Mouse (Mus musculus) kidney, postnatal 0 days (tissue): ENCODE data around the gene Scg5. TPM values are rescaled to one million over a fixed set of nuclear protein-coding genes. Genes with fewer than 3 reads are reported as not detected.
A peak's percentile ranks its signal among the peaks of the same experiment; 100 is the strongest.

Experiments
- ATAC-seq: fragments of 200-750 bp; cut with Nextera tagmentation; replicated peaks from 2 replicates; pipeline ENCODE4 v1.8.0; 2017; ENCODE audit warnings: low read depth, moderate number of reproducible peaks, moderate TSS enrichment, moderate library complexity; ENCODE audit not compliant: low FRiP score
- DNase-seq: peaks from one replicate; pipeline ENCODE4 v3.0.0-alpha.2; 2016; ENCODE audit warnings: low spot score
- H3K27ac ChIP-seq: fragments of 300-500 bp; sonication (generic); 2 replicates; pipeline ENCODE4 v1.5.1; 2014; ENCODE audit warnings: mild to moderate bottlenecking
- H3K27me3 ChIP-seq: fragments of 300-500 bp; sonication (generic); 2 replicates; pipeline ENCODE4 v1.6.1; 2014; ENCODE audit warnings: low read length, mixed read lengths; ENCODE audit not compliant: insufficient read depth
- H3K36me3 ChIP-seq: fragments of 300-500 bp; sonication (generic); 2 replicates; pipeline ENCODE4 v1.6.1; 2014; ENCODE audit warnings: low read length, mixed read lengths; ENCODE audit not compliant: insufficient read depth
- H3K4me1 ChIP-seq: fragments of 300-500 bp; sonication (generic); replicated peaks from 2 replicates; pipeline ENCODE4 v1.6.1; 2014; ENCODE audit warnings: antibody characterized with exemption, low read length, mixed read lengths; ENCODE audit not compliant: insufficient read depth
- H3K4me2 ChIP-seq: fragments of 300-500 bp; sonication (generic); 2 replicates; pipeline ENCODE4 v1.6.1; 2014; ENCODE audit warnings: mild to moderate bottlenecking, low read length, moderate library complexity, mixed read lengths
- H3K4me3 ChIP-seq: fragments of 300-500 bp; sonication (generic); replicated peaks from 2 replicates; pipeline ENCODE4 v1.5.1; 2014; ENCODE audit warnings: low read depth, low read length
- H3K9ac ChIP-seq: fragments of 300-500 bp; sonication (generic); 2 replicates; pipeline ENCODE4 v1.6.1; 2014; ENCODE audit warnings: low read depth, low read length
- H3K9me3 ChIP-seq: fragments of 300-500 bp; sonication (generic); replicated peaks from 2 replicates; pipeline ENCODE4 v1.6.1; 2016; ENCODE audit warnings: low read length, inconsistent platforms, mixed read lengths
- CTCF ChIP-seq: IDR thresholded peaks from 2 replicates; pipeline ENCODE4 v1.5.1; 2016; ENCODE audit warnings: antibody characterized with exemption, low read depth, mild to moderate bottlenecking, moderate library complexity
- WGBS: fragments of 180-500 bp; shearing (Covaris S2); extraction: QIAGEN DNeasy Blood & Tissue Kit; methylation state at CpG from one replicate; pipeline ENCODE4 v1.1.7; 2014; 5-methylcytosine and 5-hydroxymethylcytosine counted together
- polyA plus RNA-seq: library from polyadenylated mRNA; unstranded; fragments of >200 nt; fragmentation: Nextera tagmentation; extraction: Ambion mirVana; gene quantifications from 2 replicates; pipeline ENCODE4 v1.2.1, GENCODE M21; 2015

Scg5 gene
- polyA plus RNA-seq, 1 experiment from 2014 or later: 46.2 TPM

DNA sequence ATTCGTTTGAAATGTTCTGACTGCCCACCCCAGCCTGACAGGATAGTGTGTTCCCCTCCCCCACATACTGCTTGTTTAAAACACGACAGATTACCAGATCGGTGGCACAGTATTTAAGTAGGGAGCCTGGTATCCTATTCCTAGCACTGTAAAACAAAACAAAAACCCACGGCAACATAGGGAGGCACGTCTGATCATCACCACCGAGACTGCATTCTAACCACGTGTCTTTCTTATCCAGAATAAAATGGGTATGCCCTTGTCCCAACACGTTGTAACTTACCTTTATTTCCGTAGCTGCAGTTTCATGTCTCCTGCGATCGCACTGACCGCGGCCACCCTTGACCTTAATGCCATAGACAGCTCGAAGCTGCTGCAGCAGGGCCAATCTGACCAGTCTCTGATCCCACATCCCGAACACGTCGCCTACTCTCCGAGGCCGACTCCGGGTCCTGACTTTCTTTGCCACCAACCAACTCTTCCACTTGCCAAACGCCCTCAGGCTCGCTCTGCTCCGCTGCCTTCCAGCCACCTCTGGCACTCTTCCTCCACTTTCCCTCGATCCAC lies 18.8 kb upstream of the Scg5 start:
- Histone ChIP-seq H3K9me3 (no peaks in the 10 kb centered on the region), H3K27me3 (no peaks in the 10 kb centered on the region), H3K36me3 (no peaks in the 10 kb centered on the region), H3K4me1 (peaks cover 9% of the 10 kb centered on the region; the same call in 1 of the 2 replicates), H3K4me2 (peak overlapping the region; percentile 76), H3K27ac (peak overlapping the region; percentile 79), H3K4me3 (peak overlapping the region; percentile 90), H3K9ac (peak overlapping the region; percentile 63)
- ATAC-seq: peak; percentile 47
- under 1% methylated on average over 24 of the region's 24 CpGs for WGBS
- DNase-seq: peak; percentile 22
- no peak for TF ChIP-seq CTCF

DNA sequence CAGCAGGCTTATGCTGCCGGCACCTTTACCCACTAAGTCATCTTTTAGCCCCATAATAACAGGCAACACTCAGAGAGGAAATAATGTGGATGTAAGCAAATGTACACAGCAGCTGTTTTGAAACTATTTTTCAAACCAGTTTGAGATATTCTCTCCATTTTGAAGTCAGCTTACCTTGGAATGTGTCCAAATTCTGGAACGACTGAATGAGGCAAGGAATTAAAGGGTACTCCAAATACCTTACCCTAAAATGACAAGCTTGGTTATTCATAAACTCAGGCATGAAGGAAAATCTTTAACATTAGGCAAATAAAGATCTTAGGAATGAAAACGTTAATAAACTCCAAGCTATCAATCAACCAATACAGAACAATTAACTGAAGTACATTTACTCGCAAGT lies 16.2 kb upstream of the Scg5 start:
- WGBS: 49% methylated on average over 4 of the region's 4 CpGs
- H3K27ac ChIP-seq: no peak overlapping the region
- no peak for DNase-seq
- TF ChIP-seq CTCF: no peak
- no peak overlapping the region for H3K4me3 ChIP-seq
- no peak overlapping the region for H3K4me2 ChIP-seq
- H3K9ac ChIP-seq: no peak overlapping the region
- H3K9me3 ChIP-seq: no peaks in the 10 kb centered on the region
- no peak for ATAC-seq
- H3K36me3 ChIP-seq: no peaks in the 10 kb centered on the region
- H3K27me3 ChIP-seq: no peaks in the 10 kb centered on the region
- peaks cover 9% of the 10 kb centered on the region; the same call in 1 of the 2 replicates for H3K4me1 ChIP-seq

- Histone ChIP-seq H3K27ac (no peak overlapping the region), H3K27me3 (no peaks in the 10 kb centered on the region), H3K4me3 (no peak overlapping the region), H3K36me3 (no peaks in the 10 kb centered on the region), H3K4me2 (no peak overlapping the region), H3K9me3 (no peaks in the 10 kb centered on the region), H3K4me1 (peaks cover 5% of the 10 kb centered on the region; the same call in 1 of the 2 replicates), H3K9ac (no peak overlapping the region)
- ATAC-seq: no peak
- no peak for DNase-seq
- 89% methylated on average over 4 of the region's 4 CpGs for WGBS
- no peak for TF ChIP-seq CTCF
Observed at GRCm38 (mm10) chr2:113841656-113842437, 12.9 kb upstream of the Scg5 start.

- H3K27ac ChIP-seq: peak overlapping the region; percentile 51
Observed at GRCm38 (mm10) chr2:113839488-113839887, 10.6 kb upstream of the Scg5 start.

DNA sequence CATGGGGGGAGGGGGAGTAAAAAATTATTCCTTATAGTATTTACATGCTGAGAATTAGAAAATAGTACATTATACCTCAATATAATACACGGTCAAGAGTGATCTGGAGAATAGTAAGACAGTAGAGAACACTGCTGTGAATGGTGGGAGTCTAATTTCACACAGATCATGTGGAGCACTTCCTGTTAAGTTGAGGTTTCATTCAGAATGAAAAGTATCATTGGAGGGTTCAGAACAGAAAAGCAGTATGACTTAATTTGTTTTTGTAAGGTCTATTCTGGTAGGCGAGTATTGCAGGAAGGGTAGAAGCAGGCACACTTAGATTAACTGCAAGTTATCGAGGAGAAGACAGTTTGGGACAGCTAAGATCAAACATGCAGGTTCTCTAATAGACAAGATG lies 6.3 kb upstream of the Scg5 start:
- 86% methylated on average over 3 of the region's 3 CpGs for WGBS
- DNase-seq (no peak), ATAC-seq (no peak)
- H3K27ac ChIP-seq: no peak overlapping the region
- no peaks in the 10 kb centered on the region for H3K27me3 ChIP-seq
- TF ChIP-seq CTCF: no peak
- H3K4me1 ChIP-seq: no peaks in the 10 kb centered on the region
- no peak overlapping the region for H3K4me3 ChIP-seq
- H3K9ac ChIP-seq: no peak overlapping the region
- no peak overlapping the region for H3K4me2 ChIP-seq
- H3K9me3 ChIP-seq: no peaks in the 10 kb centered on the region
- peaks cover 27% of the 10 kb centered on the region for H3K36me3 ChIP-seq

More at GRCm38 (mm10) chr2:113839488-113839887, 10.6 kb upstream of the Scg5 start:
- WGBS: 50% methylated on average over 4 of the region's 4 CpGs
- peak; percentile 65 for DNase-seq
- Histone ChIP-seq H3K4me3 (no peak overlapping the region), H3K27me3 (no peaks in the 10 kb centered on the region), H3K9ac (no peak overlapping the region), H3K4me1 (no peaks in the 10 kb centered on the region), H3K4me2 (no peak overlapping the region), H3K9me3 (no peaks in the 10 kb centered on the region), H3K36me3 (peaks cover 14% of the 10 kb centered on the region)
- peak; percentile 93 for ATAC-seq
- peak; percentile 48 for TF ChIP-seq CTCF

DNA sequence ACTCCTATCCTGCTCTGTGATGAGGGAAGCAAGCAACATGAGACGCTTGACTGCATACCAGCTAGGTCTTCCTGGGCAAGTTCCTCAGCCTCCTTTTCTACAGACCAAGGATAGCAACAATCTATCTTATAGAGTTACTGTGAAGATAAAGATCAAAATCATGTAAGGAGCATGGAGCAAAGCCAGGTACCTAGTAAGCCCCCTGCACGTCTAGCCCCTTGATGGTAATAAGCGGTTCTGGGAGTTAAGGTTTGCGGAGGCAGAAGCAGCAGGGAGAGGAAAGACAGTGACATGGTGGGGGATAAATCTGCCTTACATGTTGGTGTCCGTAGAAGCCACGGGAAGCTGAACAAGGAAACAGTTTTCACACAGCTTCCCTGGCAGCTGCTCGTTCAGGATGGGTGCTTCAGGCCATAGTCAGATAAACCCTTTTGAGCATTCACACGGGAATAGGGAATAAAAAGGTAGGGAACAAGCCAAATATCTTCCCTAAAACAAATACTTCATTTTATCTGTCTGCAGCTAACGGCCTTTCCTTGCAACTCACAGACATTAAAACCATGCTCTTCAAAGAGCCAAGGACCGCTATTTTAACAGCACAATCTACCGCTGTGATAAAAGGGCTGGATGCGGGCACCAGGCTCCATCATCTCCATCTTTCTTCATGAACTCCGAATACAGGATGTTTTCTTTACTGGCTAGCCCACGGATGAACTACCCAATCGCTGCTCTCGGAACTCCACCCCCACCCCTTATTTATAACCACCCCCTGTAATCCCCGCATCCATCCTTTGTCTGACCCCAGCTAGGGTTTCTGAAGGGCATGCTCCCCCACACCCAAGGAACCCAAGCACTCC lies 607 bp downstream of the Scg5 start:
- peak overlapping the region; percentile 20 for H3K4me3 ChIP-seq
- WGBS: 11% methylated on average over 17 of the region's 17 CpGs

More for the DNA sequence above, 607 bp downstream of the Scg5 start:
- ATAC-seq (no peak), DNase-seq (no peak)
- H3K4me2 ChIP-seq: peak overlapping the region; percentile 48
- H3K9ac ChIP-seq: peak overlapping the region; percentile 9; the same call in 1 of the 2 replicates
- H3K27me3 ChIP-seq: no peaks in the 10 kb centered on the region
- H3K27ac ChIP-seq: no peak overlapping the region
- H3K9me3 ChIP-seq: no peaks in the 10 kb centered on the region
- peaks cover 4% of the 10 kb centered on the region; the same call in 1 of the 2 replicates for H3K36me3 ChIP-seq
- TF ChIP-seq CTCF: no peak
- 0 out of 2 replicates have a peak, but pooled peaks cover 4% of the 10 kb centered on the region for H3K4me1 ChIP-seq
